Mouse (Mus musculus) CH12.LX (cell line): ENCODE measurements at regions not wholly inside any gene's neighbourhood (a gene's known extent, or its start where the extent isn't known, plus 50 kb on each side); places are given as distances from the start of the nearest gene placed in this dataset.

ENCODE experiments used
- CTCF ChIP-seq, 2 experiments: IDR thresholded peaks in 1 of 2; conservative IDR thresholded peaks in 1 of 2; 2 replicates each; pipeline ENCODE4 v1.5.1; 2011 to 2012; ENCODE audit warnings: low read depth in 2 of 2, low read length in 2 of 2, improper control_type of control experiment in 1 of 2, inconsistent platforms in 1 of 2, mild to moderate bottlenecking in 1 of 2, moderate library complexity in 1 of 2
- MAX ChIP-seq: IDR thresholded peaks from 2 replicates; pipeline ENCODE4 v1.6.1; 2011; ENCODE audit warnings: low read length, improper control_type of control experiment
- SMC3 ChIP-seq: IDR thresholded peaks from 2 replicates; pipeline ENCODE4 v1.6.1; 2011; ENCODE audit warnings: low read depth, low read length, improper control_type of control experiment
- TCF12 ChIP-seq: IDR thresholded peaks from 2 replicates; pipeline ENCODE4 v1.6.1; 2014; ENCODE audit warnings: low read depth, mild to moderate bottlenecking, inconsistent platforms, low read length, improper control_type of control experiment

DNA sequence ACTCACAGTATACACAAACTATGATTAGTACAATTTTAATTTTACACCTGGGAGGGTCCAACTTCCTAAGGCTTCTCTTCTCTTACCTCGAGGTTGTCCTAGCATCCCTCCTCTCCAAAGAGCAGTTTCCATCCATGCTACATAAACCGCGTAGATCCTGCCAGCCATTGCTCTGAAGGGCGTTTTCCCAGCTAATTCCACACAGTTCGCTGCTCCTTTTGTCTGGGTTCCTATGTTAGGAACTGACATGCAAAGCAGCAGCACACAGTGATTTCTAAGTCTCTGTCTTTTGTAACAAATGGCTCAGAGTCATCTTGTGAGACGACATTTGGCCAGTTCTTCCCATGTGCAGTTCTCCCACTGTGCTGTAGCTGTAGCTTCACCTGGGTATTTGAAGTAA is 80.7 kb upstream of the Hhip start:
- TF ChIP-seq SMC3, result no peak
- no peak for TF ChIP-seq TCF12
- TF ChIP-seq CTCF (conservative IDR thresholded peaks at IDR 0.05 in 1 of 2, IDR thresholded peaks at IDR 0.05 in 1 of 2; ENCODE audit: low read depth in 2 of 2, low read length in 2 of 2), result no peak
- no peak for TF ChIP-seq MAX
